Mouse (Mus musculus) ES-E14 (cell line): ENCODE measurements around the gene Sertad2.

Source experiments
- CHD2 ChIP-seq: IDR thresholded peaks from 2 replicates; pipeline ENCODE4 v1.6.1; 2014; ENCODE audit warnings: mild to moderate bottlenecking, low read depth, low read length, inconsistent platforms
- HCFC1 ChIP-seq: IDR thresholded peaks from 2 replicates; pipeline ENCODE4 v1.6.1; 2012; ENCODE audit warnings: low read length, inconsistent platforms, borderline replicate concordance; ENCODE audit not compliant: insufficient read depth
- MAFK ChIP-seq: IDR thresholded peaks from 2 replicates; pipeline ENCODE4 v1.6.1; 2014; ENCODE audit warnings: mild to moderate bottlenecking, low read depth, low read length, inconsistent platforms; ENCODE audit not compliant: insufficient read depth
- ZC3H11A ChIP-seq: IDR thresholded peaks from 2 replicates; pipeline ENCODE4 v1.6.1; 2012; ENCODE audit warnings: low read depth, mild to moderate bottlenecking, inconsistent platforms, low read length, borderline replicate concordance
- ZNF384 ChIP-seq: IDR thresholded peaks from 2 replicates; pipeline ENCODE4 v1.6.1; 2012; ENCODE audit warnings: low read depth, low read length, inconsistent platforms

DNA sequence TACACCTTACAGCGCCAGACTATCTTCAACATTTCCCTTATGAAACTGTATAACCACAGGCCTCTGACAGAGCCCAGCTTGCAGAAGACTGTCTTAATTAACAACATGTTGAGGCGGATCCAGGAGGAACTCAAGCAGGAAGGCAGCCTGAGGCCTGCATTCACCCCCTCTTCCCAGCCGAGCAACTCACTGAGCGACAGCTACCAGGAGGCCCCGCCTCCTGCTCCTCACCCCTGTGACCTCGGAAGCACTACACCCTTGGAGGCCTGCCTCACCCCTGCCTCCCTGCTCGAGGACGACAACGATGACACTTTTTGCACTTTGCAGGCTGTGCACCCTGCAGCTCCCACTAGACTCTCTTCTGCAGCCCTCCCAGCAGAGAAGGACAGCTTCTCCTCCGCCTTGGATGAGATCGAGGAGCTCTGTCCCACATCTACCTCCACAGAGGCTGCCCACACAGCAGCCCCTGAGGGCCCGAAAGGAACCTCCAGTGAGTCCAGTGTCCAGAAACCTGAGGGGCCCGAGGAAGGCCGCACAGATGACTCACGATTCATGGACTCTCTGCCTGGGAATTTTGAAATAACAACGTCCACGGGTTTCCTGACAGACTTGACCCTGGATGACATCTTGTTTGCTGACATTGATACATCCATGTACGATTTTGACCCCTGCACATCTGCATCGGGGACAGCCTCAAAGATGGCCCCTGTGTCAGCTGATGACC, 105.0 kb downstream of the Sertad2 start:
- TF ChIP-seq MAFK (no peak), ZNF384 (no peak), CHD2 (no peak), HCFC1 (no peak), ZC3H11A (no peak)
